Mouse (Mus musculus) heart, adult 2 months (tissue): ENCODE data around the gene Gm27027. TPM values are rescaled to one million over a fixed set of nuclear protein-coding genes. Genes with fewer than 3 reads are reported as not detected.

Source experiments
- DNase-seq, 2 experiments: peaks; one replicate each; pipeline ENCODE4 v3.0.0; 2021
- H3K27ac ChIP-seq: fragments of 200-600 bp; 2 replicates; pipeline ENCODE4 v1.8.1; 2022
- H3K27me3 ChIP-seq: fragments of 200-500 bp; 2 replicates; pipeline ENCODE4 v1.6.1; 2012; ENCODE audit warnings: mild to moderate bottlenecking, low read length, inconsistent platforms, mixed read lengths; ENCODE audit not compliant: control insufficient read depth, insufficient read depth
- H3K36me3 ChIP-seq: fragments of 200-500 bp; 2 replicates; pipeline ENCODE4 v1.6.1; 2012; ENCODE audit warnings: low read length, inconsistent platforms; ENCODE audit not compliant: control insufficient read depth, insufficient read depth
- H3K4me1 ChIP-seq: fragments of 200-500 bp; 2 replicates; pipeline ENCODE4 v1.6.1; 2011; ENCODE audit warnings: low read length; ENCODE audit not compliant: control insufficient read depth, insufficient read depth
- H3K4me3 ChIP-seq: fragments of 200-600 bp; 2 replicates; pipeline ENCODE4 v1.8.1; 2022
- H3K79me2 ChIP-seq: fragments of 200-500 bp; replicated peaks from 2 replicates; pipeline ENCODE4 v1.6.1; 2012; ENCODE audit warnings: mild to moderate bottlenecking, inconsistent platforms, low read length, moderate library complexity, mixed read lengths; ENCODE audit not compliant: control insufficient read depth, insufficient read depth
- H3K9ac ChIP-seq: fragments of 200-500 bp; 2 replicates; pipeline ENCODE4 v1.6.1; 2012; ENCODE audit warnings: low read depth, mild to moderate bottlenecking, control low read depth, inconsistent platforms, low read length, mixed read lengths
- CTCF ChIP-seq: fragments of 200-600 bp; IDR thresholded peaks from 2 replicates; pipeline ENCODE4 v1.8.1; 2022; ENCODE audit warnings: antibody characterized with exemption, mild to moderate bottlenecking, moderate library complexity
- EP300 ChIP-seq: fragments of 200-500 bp; IDR thresholded peaks from 2 replicates; pipeline ENCODE4 v1.6.1; 2011; ENCODE audit warnings: low read depth, low read length, control low read depth; ENCODE audit not compliant: insufficient read depth
- POLR2A ChIP-seq: fragments of 200-500 bp; IDR thresholded peaks from 2 replicates; pipeline ENCODE4 v1.6.1; 2011; ENCODE audit warnings: mild to moderate bottlenecking, low read depth, low read length, control low read depth; ENCODE audit not compliant: insufficient read depth
- WGBS: fragments of 180-500 bp; shearing (Covaris S2); methylation state at CpG from one replicate; pipeline ENCODE4 v1.1.7; 2018; 5-methylcytosine and 5-hydroxymethylcytosine counted together
- intact Hi-C: fragments of 180-260 bp; cut with DNase I; formaldehyde crosslinking; loops from one replicate; pipeline ENCODE4 v1.15.1; 2025
- polyA plus RNA-seq: library from polyadenylated mRNA; depleted of rRNA; stranded (reverse); fragments of >200 nt; gene quantifications from 2 replicates; pipeline ENCODE4 v1.2.3, GENCODE M21; 2012
- total RNA-seq, 2 experiments: library from RNA; stranded (reverse); gene quantifications; 2 replicates each; pipeline ENCODE4 v1.2.3; 2021

Gene Gm27027
- total and polyA plus RNA-seq, 3 experiments = not detected

GRCm38 (mm10) chr2:93928866-93929265, 67.3 kb downstream of the Gm27027 start:
- Histone ChIP-seq H3K4me1 (no peaks in the 10 kb centered on the region), H3K27me3 (no peaks in the 10 kb centered on the region), H3K36me3 (no peaks in the 10 kb centered on the region), H3K4me3 (no peak overlapping the region), H3K27ac (no peak overlapping the region), H3K9ac (no peak overlapping the region), H3K79me2 (no peaks in the 10 kb centered on the region)
- no peak for DNase-seq
- TF ChIP-seq CTCF = no peak
- no peak for TF ChIP-seq POLR2A
- no peak for TF ChIP-seq EP300
- 48% methylated on average over 10 of the region's 10 CpGs for WGBS
- intact Hi-C loops = no loop called here

DNA sequence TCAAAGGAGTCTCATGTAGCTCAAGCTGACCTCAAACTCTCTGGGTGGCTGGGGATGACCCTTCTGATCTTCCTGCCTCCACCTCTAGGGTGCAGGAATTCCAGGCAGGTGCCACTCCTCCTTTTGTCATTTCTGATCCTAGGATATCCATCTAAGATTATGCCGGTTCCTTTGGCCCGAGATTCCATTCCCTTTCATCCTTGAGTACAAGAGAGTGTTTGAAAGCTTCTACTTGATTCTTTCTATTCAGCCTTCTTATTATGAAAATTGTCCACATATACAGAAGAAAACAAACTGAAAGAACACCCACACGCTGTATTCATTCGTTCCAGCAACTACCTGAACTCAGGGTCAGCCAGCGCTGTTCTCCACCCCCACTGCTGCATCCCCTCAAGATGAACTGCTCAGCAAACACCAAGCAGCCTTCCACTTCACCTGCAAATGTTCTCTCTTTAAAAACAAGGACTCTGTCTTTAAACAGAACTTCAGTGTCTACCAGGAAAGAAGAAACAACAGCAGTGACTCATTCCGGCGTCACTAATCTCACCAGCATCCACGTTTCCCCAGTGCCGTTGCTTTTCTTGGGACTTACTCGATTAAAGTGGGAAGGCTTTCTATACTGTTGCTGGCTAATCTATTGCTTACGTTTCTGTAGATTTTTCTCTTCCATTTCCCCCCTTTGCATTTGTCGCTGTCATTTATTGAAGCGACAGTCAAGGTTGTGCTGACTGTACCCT, 68.3 kb downstream of the Gm27027 start:
- Histone ChIP-seq H3K4me3 (no peak overlapping the region), H3K79me2 (no peaks in the 10 kb centered on the region), H3K27me3 (no peaks in the 10 kb centered on the region), H3K4me1 (no peaks in the 10 kb centered on the region), H3K36me3 (no peaks in the 10 kb centered on the region), H3K9ac (no peak overlapping the region), H3K27ac (no peak overlapping the region)
- no peak for DNase-seq
- WGBS = 48% methylated on average over 13 of the region's 13 CpGs
- intact Hi-C loops = no loop called here
- TF ChIP-seq EP300 (no peak), POLR2A (no peak), CTCF (no peak)

DNA sequence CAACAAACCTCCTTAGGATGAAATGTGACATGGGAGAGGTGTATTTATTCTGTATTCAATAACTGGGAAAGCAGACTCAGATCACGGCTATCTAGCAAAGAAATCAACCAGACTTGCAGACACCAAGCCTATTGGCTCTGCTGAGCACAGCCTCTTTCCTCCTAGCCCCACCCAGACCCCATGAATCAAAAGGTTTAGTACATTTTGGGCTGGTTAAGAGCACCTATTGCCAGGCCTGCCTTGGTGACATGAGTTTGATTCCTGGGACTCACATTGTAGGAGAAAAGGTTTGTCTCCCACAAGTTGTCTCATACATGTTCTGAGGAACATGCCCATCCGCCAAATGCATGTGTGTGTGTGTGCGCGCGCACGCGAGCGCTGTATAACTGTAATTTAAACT, 70.0 kb downstream of the Gm27027 start:
- Histone ChIP-seq H3K4me1 (no peaks in the 10 kb centered on the region), H3K27me3 (no peaks in the 10 kb centered on the region), H3K9ac (no peak overlapping the region), H3K36me3 (no peaks in the 10 kb centered on the region), H3K4me3 (no peak overlapping the region), H3K79me2 (no peaks in the 10 kb centered on the region), H3K27ac (no peak overlapping the region)
- intact Hi-C loops = no loop called here
- no peak for DNase-seq
- WGBS = 93% methylated on average over 8 of the region's 8 CpGs
- TF ChIP-seq CTCF = no peak
- no peak for TF ChIP-seq POLR2A
- TF ChIP-seq EP300 = no peak

- WGBS = 73% methylated on average over 3 of the region's 3 CpGs
- no peak for DNase-seq
- H3K36me3 ChIP-seq = no peaks in the 10 kb centered on the region
- no peaks in the 10 kb centered on the region for H3K27me3 ChIP-seq
- H3K27ac ChIP-seq = no peak overlapping the region
- H3K4me1 ChIP-seq = no peaks in the 10 kb centered on the region
- intact Hi-C loops = no loop called here
- TF ChIP-seq CTCF (no peak), EP300 (no peak), POLR2A (no peak)
- H3K79me2 ChIP-seq = no peaks in the 10 kb centered on the region
- no peak overlapping the region for H3K9ac ChIP-seq
- no peak overlapping the region for H3K4me3 ChIP-seq
These were observed 77.1 kb downstream of the Gm27027 start for GRCm38 (mm10) chr2:93919093-93919492.

DNA sequence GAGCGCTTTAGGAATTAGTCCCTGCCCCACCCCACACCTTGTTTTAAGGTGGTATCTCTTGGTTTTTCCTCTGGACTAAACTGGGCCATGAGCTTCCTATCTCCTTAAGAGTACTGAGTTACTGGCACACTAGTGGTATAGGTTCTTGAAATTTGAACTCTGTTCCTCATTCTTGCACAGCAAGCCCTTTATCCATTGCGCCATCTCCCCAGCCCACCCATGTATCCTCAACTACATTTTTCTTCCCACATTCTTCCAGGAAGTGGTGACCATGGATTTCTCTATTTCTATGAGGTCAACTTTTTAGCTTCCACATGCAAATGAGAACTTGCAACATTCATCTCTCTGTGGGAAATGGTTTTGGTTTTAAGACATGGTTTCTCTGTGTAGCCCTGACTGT, 82.6 kb downstream of the Gm27027 start:
- TF ChIP-seq EP300 = no peak
- no peak for TF ChIP-seq CTCF
- TF ChIP-seq POLR2A = no peak
- no peaks in the 10 kb centered on the region for H3K27me3 ChIP-seq
- H3K27ac ChIP-seq = no peak overlapping the region
- H3K36me3 ChIP-seq = no peaks in the 10 kb centered on the region
- peaks cover 11% of the 10 kb centered on the region for H3K4me1 ChIP-seq
- intact Hi-C loops = no loop called here
- no peak overlapping the region for H3K4me3 ChIP-seq
- H3K9ac ChIP-seq = no peak overlapping the region
- no peaks in the 10 kb centered on the region for H3K79me2 ChIP-seq
- 89% methylated on average over 2 of the region's 2 CpGs for WGBS
- no peak for DNase-seq

- no peak overlapping the region for H3K9ac ChIP-seq
- no peak for TF ChIP-seq POLR2A
- no peak for TF ChIP-seq EP300
- TF ChIP-seq CTCF = no peak
- no peaks in the 10 kb centered on the region for H3K27me3 ChIP-seq
- H3K4me3 ChIP-seq = no peak overlapping the region
- WGBS = 69% methylated on average over 10 of the region's 10 CpGs
- H3K79me2 ChIP-seq = no peaks in the 10 kb centered on the region
- no peaks in the 10 kb centered on the region for H3K36me3 ChIP-seq
- H3K27ac ChIP-seq = no peak overlapping the region
- H3K4me1 ChIP-seq = peaks cover 14% of the 10 kb centered on the region
- intact Hi-C loops = no loop called here
- DNase-seq = peak; percentile 47 to 62
These were observed 84.2 kb downstream of the Gm27027 start for GRCm38 (mm10) chr2:93911942-93912341.
